Mouse (Mus musculus) limb, embryonic 14.5 days (tissue): ENCODE results near the gene Mylk4. TPM values are rescaled to one million over a fixed set of nuclear protein-coding genes. Genes with fewer than 3 reads are reported as not detected.

Experiments
- ATAC-seq: fragments of 200-750 bp; cut with Nextera tagmentation; 2 replicates; pipeline ENCODE4 v1.8.0; 2017; ENCODE audit warnings: low read depth, moderate number of reproducible peaks, moderate TSS enrichment; ENCODE audit not compliant: low FRiP score
- DNase-seq: peaks from one replicate; pipeline ENCODE4 v3.0.0-alpha.2; 2015; ENCODE audit warnings: low spot score
- H3K27ac ChIP-seq: fragments of 300-500 bp; sonication (generic); replicated peaks from 2 replicates; pipeline ENCODE4 v1.5.1; 2014; ENCODE audit warnings: low read depth, mild to moderate bottlenecking, low read length, moderate library complexity, mixed read lengths
- H3K27me3 ChIP-seq: fragments of 300-500 bp; sonication (generic); 2 replicates; pipeline ENCODE4 v1.6.1; 2014; ENCODE audit warnings: low read length, mixed read lengths; ENCODE audit not compliant: control insufficient read depth, insufficient read depth
- H3K36me3 ChIP-seq: fragments of 300-500 bp; sonication (generic); 2 replicates; pipeline ENCODE4 v1.6.1; 2014; ENCODE audit warnings: mild to moderate bottlenecking, low read length, moderate library complexity, mixed read lengths; ENCODE audit not compliant: control insufficient read depth, insufficient read depth
- H3K4me1 ChIP-seq: fragments of 300-500 bp; sonication (generic); 2 replicates; pipeline ENCODE4 v1.6.1; 2014; ENCODE audit warnings: antibody characterized with exemption, low read length, mixed read lengths; ENCODE audit not compliant: control insufficient read depth, insufficient read depth
- H3K4me2 ChIP-seq: fragments of 300-500 bp; sonication (generic); replicated peaks from 2 replicates; pipeline ENCODE4 v1.6.1; 2014; ENCODE audit warnings: low read depth, mild to moderate bottlenecking, low read length, moderate library complexity; ENCODE audit not compliant: severe bottlenecking
- H3K4me3 ChIP-seq: fragments of 300-500 bp; sonication (generic); replicated peaks from 2 replicates; pipeline ENCODE4 v1.5.1; 2014; ENCODE audit warnings: low read length
- H3K9ac ChIP-seq: fragments of 300-500 bp; sonication (generic); 2 replicates; pipeline ENCODE4 v1.6.1; 2014; ENCODE audit warnings: mild to moderate bottlenecking, low read depth, low read length, moderate library complexity; ENCODE audit not compliant: severe bottlenecking
- H3K9me3 ChIP-seq: fragments of 300-500 bp; sonication (generic); 2 replicates; pipeline ENCODE4 v1.6.1; 2016; ENCODE audit warnings: low read length; ENCODE audit not compliant: control insufficient read depth
- POLR2A ChIP-seq: fragments of 200-500 bp; IDR thresholded peaks from 2 replicates; pipeline ENCODE4 v1.8.0; 2012; ENCODE audit warnings: inconsistent platforms, mild to moderate bottlenecking, moderate library complexity, borderline replicate concordance; ENCODE audit not compliant: insufficient read depth, insufficient read length; ENCODE audit errors: extremely low read depth
- WGBS: fragments of 180-500 bp; shearing (Covaris S2); extraction: QIAGEN DNeasy Blood & Tissue Kit; methylation state at CpG from one replicate; pipeline ENCODE4 v1.1.7; 2014; 5-methylcytosine and 5-hydroxymethylcytosine counted together
- polyA plus RNA-seq, 2 experiments: library from polyadenylated mRNA; depleted of rRNA in 1 of 2; stranded (reverse) in 1 of 2; unstranded in 1 of 2; fragments of >200 nt; fragmentation: Nextera tagmentation in 1 of 2; extraction: Ambion mirVana in 1 of 2; gene quantifications; 2 replicates each; pipeline versions ENCODE4 v1.2.1 to v1.2.3; 2012 to 2014

The Mylk4 gene
- polyA plus RNA-seq, 2 experiments, result 11.2 to 18.6 TPM

- Histone ChIP-seq H3K9ac (no peak overlapping the region), H3K36me3 (peaks cover 49% of the 10 kb centered on the region), H3K27ac (no peak overlapping the region), H3K4me3 (no peak overlapping the region), H3K4me2 (no peak overlapping the region), H3K27me3 (no peaks in the 10 kb centered on the region), H3K4me1 (no peaks in the 10 kb centered on the region), H3K9me3 (no peaks in the 10 kb centered on the region)
- WGBS, result 98% methylated on average over 4 of the region's 4 CpGs
- no peak for TF ChIP-seq POLR2A
- no peak for ATAC-seq
- no peak for DNase-seq
Observed at GRCm38 (mm10) chr13:32821671-32822070, 37.9 kb upstream of the Mylk4 start.

- no peak for TF ChIP-seq POLR2A
- ATAC-seq (peak; percentile 41; the same call in 1 of the 2 replicates), DNase-seq (no peak)
- no peak overlapping the region for H3K4me2 ChIP-seq
- H3K4me1 ChIP-seq, result no peaks in the 10 kb centered on the region
- H3K27ac ChIP-seq, result no peak overlapping the region
- H3K36me3 ChIP-seq, result peaks cover 62% of the 10 kb centered on the region
- H3K27me3 ChIP-seq, result no peaks in the 10 kb centered on the region
- WGBS, result 92% methylated on average over 5 of the region's 5 CpGs
- no peaks in the 10 kb centered on the region for H3K9me3 ChIP-seq
- no peak overlapping the region for H3K9ac ChIP-seq
- no peak overlapping the region for H3K4me3 ChIP-seq
Observed at GRCm38 (mm10) chr13:32819926-32820325, 36.2 kb upstream of the Mylk4 start.

- 91% methylated on average over 3 of the region's 3 CpGs for WGBS
- H3K36me3 ChIP-seq, result peaks cover 65% of the 10 kb centered on the region
- DNase-seq, result no peak
- H3K27ac ChIP-seq, result no peak overlapping the region
- H3K4me2 ChIP-seq, result no peak overlapping the region
- no peak for TF ChIP-seq POLR2A
- ATAC-seq, result peak; percentile 73; the same call in 1 of the 2 replicates
- no peaks in the 10 kb centered on the region for H3K4me1 ChIP-seq
- H3K27me3 ChIP-seq, result no peaks in the 10 kb centered on the region
- no peaks in the 10 kb centered on the region for H3K9me3 ChIP-seq
- no peak overlapping the region for H3K9ac ChIP-seq
- H3K4me3 ChIP-seq, result no peak overlapping the region
Observed at GRCm38 (mm10) chr13:32819241-32819640, 35.5 kb upstream of the Mylk4 start.

- Histone ChIP-seq H3K9me3 (no peaks in the 10 kb centered on the region), H3K27me3 (no peaks in the 10 kb centered on the region), H3K4me2 (no peak overlapping the region), H3K36me3 (peaks cover 26% of the 10 kb centered on the region), H3K4me3 (no peak overlapping the region), H3K27ac (no peak overlapping the region), H3K9ac (no peak overlapping the region), H3K4me1 (peaks cover 16% of the 10 kb centered on the region)
- TF ChIP-seq POLR2A, result no peak
- WGBS, result 86% methylated on average over 3 of the region's 3 CpGs
- no peak for DNase-seq
- ATAC-seq, result no peak
Observed at GRCm38 (mm10) chr13:32807624-32808023, 23.9 kb upstream of the Mylk4 start.

- Histone ChIP-seq H3K9me3 (no peaks in the 10 kb centered on the region), H3K36me3 (peaks cover 26% of the 10 kb centered on the region), H3K9ac (no peak overlapping the region), H3K27me3 (no peaks in the 10 kb centered on the region), H3K4me1 (peaks cover 16% of the 10 kb centered on the region), H3K4me2 (no peak overlapping the region), H3K4me3 (no peak overlapping the region), H3K27ac (no peak overlapping the region)
- no peak for ATAC-seq
- TF ChIP-seq POLR2A, result no peak
- no peak for DNase-seq
- WGBS, result 84% methylated on average over 7 of the region's 7 CpGs
Observed at GRCm38 (mm10) chr13:32806820-32807219, 23.1 kb upstream of the Mylk4 start.
